Comparison of ENCODE assay signal across 7 mouse cellular contexts in genomic region chr17:84182311-84183271, GRCm38 (mm10). TPM values are rescaled to one million over a fixed set of nuclear protein-coding genes. Genes with fewer than 3 reads are reported as not detected.
DNase-seq lines count a peak whose midpoint lies in the region; ATAC-seq and TF ChIP-seq lines count a peak whose summit lies in the region.

No protein-coding gene starts in this region.

- peak overlapping the region; percentile 96 for H3K4me2 ChIP-seq in CH12.LX (ENCODE audit: insufficient read depth, low read depth, poor library complexity, severe bottlenecking)
- H3K4me2 ChIP-seq in forebrain, embryonic 16.5 days (ENCODE audit: low read length): peak overlapping the region; percentile 34; the same call in 1 of the 2 replicates
- H3K4me2 ChIP-seq in intestine, embryonic 16.5 days (ENCODE audit: low read depth, low read length): peak overlapping the region; percentile 67
- H3K4me2 ChIP-seq in lung, embryonic 16.5 days (ENCODE audit: low read depth, low read length): peak overlapping the region; percentile 52

- no peak for TF ChIP-seq EP300 in CH12.LX (IDR thresholded peaks at IDR 0.05; ENCODE audit: low read length)

- intact Hi-C loops in left cerebral cortex, postnatal 25 days (cut with DNase I): no loop called here

- WGBS in forebrain, embryonic 16.5 days: 36% methylated on average over 15 of the region's 16 CpGs
- WGBS in intestine, embryonic 16.5 days: 18% methylated on average over 16 of the region's 16 CpGs
- 21% methylated on average over 16 of the region's 16 CpGs for WGBS in lung, embryonic 16.5 days

- no peak for TF ChIP-seq CTCF in CH12.LX (conservative IDR thresholded peaks at IDR 0.05 in 1 of 2, IDR thresholded peaks at IDR 0.05 in 1 of 2; ENCODE audit: low read depth in 2 of 2, low read length in 2 of 2)

- in situ Hi-C loops in CH12.LX (cut with MboI; ENCODE audit: low pct_ligation_motif_present, low pct_unique_long_range_greater_than_20kb, low sequenced_read_pairs): loop anchor here (5.0 kb wide), 1 partner anchor 60 kb away; no protein-coding TSS in a partner anchor

- no peak for TF ChIP-seq POLR2A in CH12.LX (IDR thresholded peaks at IDR 0.05; ENCODE audit: low read depth, low read length)

- H3K36me3 ChIP-seq in CH12.LX (replicated peaks in 1 of 2; ENCODE audit: control insufficient read depth in 1 of 2, insufficient read depth in 1 of 2, low read length in 1 of 2): peaks cover 0 to 21% of the 10 kb centered on the region in 2 experiments
- no peaks in the 10 kb centered on the region for H3K36me3 ChIP-seq in forebrain, embryonic 16.5 days (ENCODE audit: control insufficient read depth, insufficient read depth)
- no peaks in the 10 kb centered on the region for H3K36me3 ChIP-seq in intestine, embryonic 16.5 days (ENCODE audit: control insufficient read depth, insufficient read depth, low read length)
- H3K36me3 ChIP-seq in lung, embryonic 16.5 days (ENCODE audit: control insufficient read depth, insufficient read depth, low read length): peaks cover 3% of the 10 kb centered on the region; the same call in 1 of the 2 replicates
- peaks cover 17% of the 10 kb centered on the region for H3K36me3 ChIP-seq in splenic B cell, adult 2 months (ENCODE audit: control insufficient read depth, insufficient read depth, low read length, poor library complexity, severe bottlenecking)

- no peaks in the 10 kb centered on the region for H3K27me3 ChIP-seq in CH12.LX (replicated peaks)
- 0 out of 2 replicates have a peak, but pooled peaks cover 3% of the 10 kb centered on the region for H3K27me3 ChIP-seq in forebrain, embryonic 16.5 days (replicated peaks; ENCODE audit: control insufficient read depth, insufficient read depth, low read length)
- no peaks in the 10 kb centered on the region for H3K27me3 ChIP-seq in intestine, embryonic 16.5 days (replicated peaks; ENCODE audit: control insufficient read depth, insufficient read depth, low read length)
- H3K27me3 ChIP-seq in lung, embryonic 16.5 days (ENCODE audit: control insufficient read depth, insufficient read depth, low read depth, low read length): no peaks in the 10 kb centered on the region
- H3K27me3 ChIP-seq in splenic B cell, adult 2 months (ENCODE audit: control insufficient read depth, insufficient read depth, low read length, poor library complexity, severe bottlenecking): no peaks in the 10 kb centered on the region

- ATAC-seq in forebrain, embryonic 16.5 days: no peak
- no peak for ATAC-seq in intestine, embryonic 16.5 days
- ATAC-seq in lung, embryonic 16.5 days (ENCODE audit: low read depth): no peak

- peak overlapping the region; percentile 81 for H3K27ac ChIP-seq in CH12.LX (ENCODE audit: insufficient read depth, low read depth)
- H3K27ac ChIP-seq in forebrain, embryonic 16.5 days (ENCODE audit: low read length): no peak overlapping the region
- H3K27ac ChIP-seq in intestine, embryonic 16.5 days (ENCODE audit: low read length): peak overlapping the region; percentile 94
- H3K27ac ChIP-seq in lung, embryonic 16.5 days (ENCODE audit: low read length): peak overlapping the region; percentile 87

- H3K4me1 ChIP-seq in CH12.LX (ENCODE audit: control insufficient read depth in 1 of 2, insufficient read depth in 2 of 2): peaks cover 0 to 37% of the 10 kb centered on the region in 2 experiments; a peak in 2 of 4 replicates
- peaks cover 11% of the 10 kb centered on the region for H3K4me1 ChIP-seq in forebrain, embryonic 16.5 days (replicated peaks; ENCODE audit: control insufficient read depth, insufficient read depth, low read length)
- H3K4me1 ChIP-seq in intestine, embryonic 16.5 days (ENCODE audit: control insufficient read depth, insufficient read depth, low read length): peaks cover 45% of the 10 kb centered on the region
- peaks cover 36% of the 10 kb centered on the region for H3K4me1 ChIP-seq in lung, embryonic 16.5 days (replicated peaks; ENCODE audit: control insufficient read depth, insufficient read depth, low read length)

- peak overlapping the region; percentile 60 to 77 (median 62) for H3K4me3 ChIP-seq in CH12.LX (replicated peaks in 1 of 3; ENCODE audit: low read depth in 2 of 3, low read length in 2 of 3, poor library complexity in 1 of 3)
- H3K4me3 ChIP-seq in forebrain, embryonic 16.5 days (replicated peaks; ENCODE audit: low read length): no peak overlapping the region
- peak overlapping the region; percentile 45 for H3K4me3 ChIP-seq in intestine, embryonic 16.5 days (ENCODE audit: low read length)
- H3K4me3 ChIP-seq in lung, embryonic 16.5 days (ENCODE audit: low read length): peak overlapping the region; percentile 5; the same call in 1 of the 2 replicates

- H3K9me3 ChIP-seq in CH12.LX (replicated peaks; ENCODE audit: low read length): peaks cover 10% of the 10 kb centered on the region
- no peaks in the 10 kb centered on the region for H3K9me3 ChIP-seq in forebrain, embryonic 16.5 days (ENCODE audit: control insufficient read depth, low read length)
- no peaks in the 10 kb centered on the region for H3K9me3 ChIP-seq in intestine, embryonic 16.5 days (ENCODE audit: control insufficient read depth, low read length)
- H3K9me3 ChIP-seq in lung, embryonic 16.5 days (ENCODE audit: control insufficient read depth, low read length): no peaks in the 10 kb centered on the region

- DNase-seq in CH12.LX (ENCODE audit: extremely low read depth): no peak
- DNase-seq in Muller cell, postnatal 12 days (ENCODE audit: inconsistent ontology term): peak; percentile 87
- DNase-seq in splenic B cell, adult 2 months (ENCODE audit: low read depth, low spot score): peak; percentile 33
- no peak for DNase-seq in left cerebral cortex, postnatal 25 days (ENCODE audit: low spot score in 2 of 2)

- dilution Hi-C loops in CH12.LX (cut with MboI; ENCODE audit: extremely low pct_ligation_motif_present, extremely low pct_unique_long_range_greater_than_20kb, low sequenced_read_pairs): no loop called here

- peaks cover 19% of the 10 kb centered on the region for H3K79me2 ChIP-seq in CH12.LX (replicated peaks; ENCODE audit: control insufficient read depth, extremely low read depth, insufficient read depth, poor library complexity, severe bottlenecking)

- H3K9ac ChIP-seq in CH12.LX (ENCODE audit: insufficient read depth, low read depth): peak overlapping the region; percentile 60
- H3K9ac ChIP-seq in forebrain, embryonic 16.5 days (replicated peaks; ENCODE audit: low read depth, low read length): no peak overlapping the region
- peak overlapping the region; percentile 71 for H3K9ac ChIP-seq in intestine, embryonic 16.5 days (ENCODE audit: low read depth, low read length)
- H3K9ac ChIP-seq in lung, embryonic 16.5 days (ENCODE audit: low read length): peak overlapping the region; percentile 21

- no peak for TF ChIP-seq RAD21 in CH12.LX (IDR thresholded peaks at IDR 0.05; ENCODE audit: low read depth, low read length)

TF ChIP-seq in CH12.LX, 34 proteins besides CTCF, POLR2A, EP300 and RAD21:
- TF ChIP-seq UBTF (IDR thresholded peaks at IDR 0.05; ENCODE audit: low read depth, low read length): no peak
- no peak for TF ChIP-seq KAT2A (IDR thresholded peaks at IDR 0.05; ENCODE audit: insufficient replicate concordance, low read length)
- no peak for TF ChIP-seq USF1 (IDR thresholded peaks at IDR 0.05; ENCODE audit: low read depth, low read length)
- peak; percentile 79; the same call in 1 of the 2 replicates for TF ChIP-seq CHD1 (IDR thresholded peaks at IDR 0.05; ENCODE audit: low read depth, low read length)
- TF ChIP-seq IRF4 (IDR thresholded peaks at IDR 0.05; ENCODE audit: low read depth, low read length): peak; percentile 18; the same call in 1 of the 2 replicates
- TF ChIP-seq MXI1 (IDR thresholded peaks at IDR 0.05; ENCODE audit: low read depth, low read length): no peak
- no peak for TF ChIP-seq ZKSCAN1 (IDR thresholded peaks at IDR 0.05; ENCODE audit: borderline replicate concordance, low read depth, low read length)
- 0 out of 2 replicates have a peak, but pooled peaks have one; percentile 62 for TF ChIP-seq MAZ (IDR thresholded peaks at IDR 0.05; ENCODE audit: low read depth, low read length)
- 0 out of 2 replicates have a peak, but pooled peaks have one; percentile 40 for TF ChIP-seq CHD2 (IDR thresholded peaks at IDR 0.05; ENCODE audit: low read length)
- TF ChIP-seq TBP (conservative IDR thresholded peaks at IDR 0.05; ENCODE audit: low read depth, low read length): no peak
- TF ChIP-seq SIN3A (IDR thresholded peaks at IDR 0.05; ENCODE audit: low read length): no peak
- TF ChIP-seq RCOR1 (conservative IDR thresholded peaks at IDR 0.05; ENCODE audit: low read depth, low read length): no peak
- TF ChIP-seq ZNF384 (IDR thresholded peaks at IDR 0.05; ENCODE audit: low read depth, low read length): peak; percentile 95
- TF ChIP-seq POLR2AphosphoS2 (IDR thresholded peaks at IDR 0.05; ENCODE audit: low read depth, low read length): no peak; the same call in 1 of the 2 replicates
- TF ChIP-seq USF2 (conservative IDR thresholded peaks at IDR 0.05; ENCODE audit: low read depth, low read length): no peak
- TF ChIP-seq ZMIZ1 (IDR thresholded peaks at IDR 0.05; ENCODE audit: low read depth, low read length): no peak

RNA-seq across cellular contexts. Expression of gene Zfp36l2, which starts 5.2 kb away (rescaled TPM):
- 9.0 and 10.3 TPM in 2 replicates for total RNA-seq in CH12.LX (2012; rRNA removed)
- total RNA-seq in CH12.LX (2014; rRNA removed): 8.5 and 8.9 TPM in 2 replicates
- 18.5 and 24.2 TPM in 2 replicates for polyA plus RNA-seq in CH12.LX (2012; ENCODE audit: insufficient read length, low read depth)
- polyA plus RNA-seq in forebrain, embryonic 16.5 days (2015; fragmentation: Nextera tagmentation; extraction: Ambion mirVana): 3.4 and 4.2 TPM in 2 replicates
- polyA plus RNA-seq in intestine, embryonic 16.5 days (2015; fragmentation: Nextera tagmentation; extraction: Ambion mirVana): 14.4 and 16.2 TPM in 2 replicates
- 10.1 and 11.2 TPM in 2 replicates for polyA plus RNA-seq in lung, embryonic 16.5 days (2015; fragmentation: Nextera tagmentation; extraction: Ambion mirVana)
- 10 to 100 TPM; 22.3 to 23.4 TPM for total RNA-seq in left cerebral cortex, postnatal 25 days (2021)

Comparison
In these comparisons a context has a peak if more than half of its experiments do, and no peak if none do; other contexts are left out.
1. DNase-seq: peak in Muller cell, postnatal 12 days (single experiment) and splenic B cell, adult 2 months (single experiment); none in CH12.LX (single experiment) and left cerebral cortex, postnatal 25 days (0 of 2).
2. H3K4me2 ChIP-seq: peak in every context shown above with its lines; median percentile 96 in CH12.LX; 67 in intestine, embryonic 16.5 days; 52 in lung, embryonic 16.5 days; 34 in forebrain, embryonic 16.5 days.